Mouse (Mus musculus) liver, postnatal 0 days (tissue): Measurements from ENCODE around the gene Tnip1.

Experiments used
- CTCF ChIP-seq: sonication (generic); IDR thresholded peaks from 2 replicates; pipeline ENCODE4 v1.5.1; 2016; ENCODE audit warnings: antibody characterized with exemption, low read depth
- EP300 ChIP-seq: IDR thresholded peaks from 2 replicates; pipeline ENCODE4 v1.6.1; 2016; ENCODE audit warnings: antibody characterized with exemption, low read depth, mild to moderate bottlenecking

DNA sequence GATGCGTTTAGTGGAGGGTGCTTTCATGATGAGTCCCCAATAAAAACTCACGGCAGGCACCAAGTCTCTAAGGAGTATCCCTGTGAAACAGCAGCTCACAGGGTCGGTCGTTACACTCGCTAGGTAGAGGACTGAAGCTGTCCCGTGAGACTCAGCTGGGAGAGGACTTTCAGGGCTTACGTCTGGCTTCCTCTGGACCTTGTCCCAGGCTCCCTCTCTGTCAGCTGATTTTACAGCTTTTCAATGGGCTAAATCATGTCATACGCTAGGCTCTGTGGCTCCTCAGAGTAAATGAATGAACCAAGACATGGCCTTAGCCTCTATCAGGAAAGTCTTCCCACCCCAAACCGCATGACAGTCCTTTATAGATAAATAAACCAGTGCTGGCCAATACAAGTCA is 68.1 kb downstream of the Tnip1 start:
- TF ChIP-seq CTCF (no peak), EP300 (no peak)
